Mouse (Mus musculus) c-Kit-negative CD71-positive TER-119-positive erythroid progenitor cells, embryonic 14.5 days (primary cell): Measurements from ENCODE around the gene Tstd3.
"Not testable (repeated sequence)": the region's sequence is repeated elsewhere in the genome, so short reads cannot be mapped to it uniquely, and the experiment has no call there.

Experiments
- DNase-seq: peaks from one replicate; pipeline ENCODE4 v3.0.0-alpha.2; 2013; ENCODE audit warnings: low read depth, low spot score

The Tstd3 gene

GRCm38 (mm10) chr4:21745723-21746122 is 21.3 kb downstream of the Tstd3 start:
- no peak for DNase-seq

GRCm38 (mm10) chr4:21744142-21744541 is 22.9 kb downstream of the Tstd3 start:
- not testable (repeated sequence) for DNase-seq

GRCm38 (mm10) chr4:21739169-21739568 is 27.8 kb downstream of the Tstd3 start:
- DNase-seq = no peak

GRCm38 (mm10) chr4:21727615-21728165 is 39.3 kb downstream of the Tstd3 start, which contains the start of gene Ccnc:
Gene Ccnc (plus strand): TSS chr4:21727701.
- DNase-seq = peak; percentile 89

- peak; percentile 57 for DNase-seq
Observed at GRCm38 (mm10) chr4:21726912-21727614, 39.9 kb downstream of the Tstd3 start.

DNA sequence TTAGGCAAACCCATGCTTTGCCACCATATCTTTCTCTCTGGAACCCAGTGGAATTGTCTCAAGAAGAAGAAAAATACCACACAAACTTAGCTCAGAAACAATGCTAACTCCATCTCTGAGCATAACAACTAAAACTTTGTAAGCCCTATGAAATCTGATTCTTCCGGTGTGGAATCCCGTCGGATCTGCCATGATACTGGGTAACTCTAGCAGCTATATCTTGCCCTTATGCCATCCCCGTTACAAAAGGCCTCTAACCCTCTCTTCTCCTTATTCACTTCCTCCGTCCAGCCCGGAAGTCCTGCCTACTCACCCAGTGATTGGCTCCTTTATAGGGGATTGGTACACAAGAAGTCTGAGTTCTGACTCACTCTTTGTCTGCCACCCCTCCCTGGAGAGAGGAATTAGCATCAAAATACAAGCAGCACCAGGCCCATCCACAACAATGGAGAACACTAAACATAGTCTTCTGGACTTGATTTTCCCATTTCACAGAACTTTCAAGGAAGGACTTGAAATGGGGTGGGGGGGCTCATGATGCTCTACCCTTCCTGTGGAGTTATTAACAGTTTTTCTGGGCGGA is 44.2 kb downstream of the Tstd3 start:
- no peak for DNase-seq

- no peak for DNase-seq
Observed at GRCm38 (mm10) chr4:21712147-21712546, 54.9 kb downstream of the Tstd3 start.
